Mouse (Mus musculus) cerebellum, adult 11-12 months (tissue): ENCODE measurements around the gene Zdhhc19.

Source experiments
- DNase-seq: peaks from one replicate; pipeline ENCODE4 v3.0.0; 2022

The Zdhhc19 gene

DNA sequence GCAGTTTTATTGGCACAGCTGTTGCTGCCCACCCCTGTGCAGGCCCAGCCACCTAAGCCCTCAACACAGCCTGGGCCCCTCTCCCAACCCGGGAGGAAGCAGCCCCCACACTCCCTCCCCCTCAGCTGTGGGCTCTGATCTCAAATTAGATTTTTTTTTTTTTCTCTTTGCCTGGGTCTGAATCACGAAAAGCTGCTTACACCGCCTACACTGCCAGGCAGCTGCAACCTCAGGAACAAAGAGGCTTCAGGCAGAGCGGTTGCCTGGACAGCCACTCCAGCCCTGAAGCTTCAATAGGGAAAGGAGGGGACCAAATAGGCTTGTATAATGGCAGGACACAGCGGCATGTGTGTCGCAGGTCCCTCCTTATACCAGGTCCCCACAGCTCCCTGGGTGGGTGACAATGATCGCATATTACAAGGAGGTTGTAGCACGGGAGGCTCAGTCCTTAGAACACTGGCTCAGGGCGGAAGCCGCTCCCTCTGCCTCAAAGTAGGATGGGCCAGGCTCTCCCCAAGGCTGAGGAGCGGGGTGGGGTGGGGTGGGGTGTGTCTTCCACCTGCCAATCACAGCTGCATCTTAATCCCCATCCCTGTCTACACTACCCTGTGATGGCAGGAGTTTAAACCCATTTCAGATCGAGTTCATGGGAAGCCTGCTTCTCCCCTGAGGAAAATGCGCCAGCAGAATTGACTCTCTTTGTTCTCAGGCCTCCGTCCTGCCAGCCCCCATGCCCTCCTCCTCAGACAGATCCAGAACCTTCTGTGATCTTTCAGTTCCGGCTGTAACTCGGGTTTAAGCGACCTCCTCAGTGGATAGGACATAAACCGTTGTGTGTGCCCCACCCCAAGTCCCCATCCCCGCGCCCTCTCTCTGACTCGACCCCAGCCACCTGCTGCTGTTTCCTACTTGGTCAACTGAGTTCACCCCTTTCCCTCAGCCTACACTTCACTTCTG, 20.2 kb downstream of the Zdhhc19 start:
- DNase-seq: no peak

DNA sequence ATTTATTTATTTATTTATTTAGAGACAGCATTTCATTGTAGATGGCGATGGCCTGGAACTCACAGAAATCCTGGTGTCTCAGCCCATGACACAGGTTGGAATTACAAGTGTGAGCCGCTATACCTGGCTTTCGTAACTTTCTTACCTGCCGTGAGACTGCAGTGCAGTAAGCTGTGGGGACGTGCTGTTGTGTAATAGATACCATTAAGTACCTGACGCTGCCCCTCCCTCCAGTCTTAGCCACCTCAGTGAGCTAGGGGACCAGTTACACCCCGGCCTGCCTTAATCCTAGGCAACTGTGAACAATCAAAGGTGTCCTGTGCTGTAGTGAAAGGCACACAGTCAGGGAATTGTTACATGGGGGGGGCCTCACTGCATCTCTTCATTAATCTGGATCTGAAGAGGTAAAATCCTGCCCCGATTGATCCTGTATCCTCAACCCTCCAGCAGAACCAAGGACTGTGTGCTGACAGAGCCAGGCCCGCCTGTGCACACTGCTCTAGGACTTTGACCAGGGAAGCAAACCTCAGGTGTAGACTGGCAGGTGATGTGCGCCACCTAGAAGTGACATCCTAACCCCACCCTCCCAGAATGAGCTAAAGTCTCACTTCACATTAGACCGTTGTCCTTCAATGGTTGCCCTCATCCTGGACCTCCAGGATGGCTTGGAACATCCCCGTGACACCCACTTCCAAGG, 21.9 kb downstream of the Zdhhc19 start:
- no peak for DNase-seq

DNA sequence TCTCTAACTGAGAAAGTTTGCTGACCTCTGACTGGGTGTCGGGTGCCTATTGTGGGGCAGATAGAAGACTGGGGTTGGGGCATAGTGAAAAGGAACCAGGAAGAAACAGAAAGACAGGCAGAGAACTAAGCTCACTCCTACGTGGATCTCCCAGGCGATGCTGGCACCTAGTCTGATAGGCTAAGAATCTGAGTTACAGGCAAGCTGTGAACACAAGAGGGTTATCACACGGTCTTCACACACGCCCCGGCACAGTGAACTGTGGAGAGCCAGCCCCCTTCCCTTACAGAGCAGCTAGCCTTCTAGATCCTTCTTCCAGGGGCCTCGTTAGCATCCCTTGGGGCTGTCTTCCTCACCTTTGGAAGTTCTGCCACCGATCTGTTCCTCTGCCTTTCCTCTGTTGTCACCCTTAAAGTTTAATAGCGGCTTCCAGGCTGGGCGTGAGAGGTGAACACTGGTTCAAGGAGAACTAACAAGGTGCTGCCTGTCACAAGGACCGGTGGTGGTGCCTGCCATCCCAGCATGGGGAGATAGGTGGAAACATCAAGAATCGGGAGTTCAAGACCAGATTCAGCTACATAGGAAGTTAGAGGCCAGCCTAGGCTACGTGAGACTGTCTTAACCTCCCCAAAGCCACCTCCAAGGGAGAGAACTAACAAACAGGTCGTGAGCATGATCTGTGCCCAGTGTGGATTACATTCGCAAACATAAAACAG, 23.7 kb downstream of the Zdhhc19 start:
- no peak for DNase-seq

DNA sequence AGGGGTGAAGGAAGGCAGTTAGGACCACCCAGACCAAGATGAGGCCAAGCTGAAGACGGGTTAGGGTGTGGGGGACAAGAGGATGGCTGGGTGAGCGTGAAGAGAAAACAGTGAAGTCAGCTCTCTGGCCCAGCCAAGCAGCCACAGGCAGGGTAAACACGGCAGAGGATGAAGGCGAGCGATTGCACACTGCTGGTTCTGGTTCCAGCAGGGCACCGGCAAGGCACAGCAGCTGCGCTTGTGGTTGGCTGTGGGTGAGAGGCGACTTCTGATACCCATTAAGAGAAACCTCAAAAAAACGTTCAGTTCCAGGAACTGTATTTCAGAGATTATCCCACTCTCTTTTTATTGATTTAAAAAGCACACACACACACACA, 24.3 kb downstream of the Zdhhc19 start:
- DNase-seq: no peak

DNA sequence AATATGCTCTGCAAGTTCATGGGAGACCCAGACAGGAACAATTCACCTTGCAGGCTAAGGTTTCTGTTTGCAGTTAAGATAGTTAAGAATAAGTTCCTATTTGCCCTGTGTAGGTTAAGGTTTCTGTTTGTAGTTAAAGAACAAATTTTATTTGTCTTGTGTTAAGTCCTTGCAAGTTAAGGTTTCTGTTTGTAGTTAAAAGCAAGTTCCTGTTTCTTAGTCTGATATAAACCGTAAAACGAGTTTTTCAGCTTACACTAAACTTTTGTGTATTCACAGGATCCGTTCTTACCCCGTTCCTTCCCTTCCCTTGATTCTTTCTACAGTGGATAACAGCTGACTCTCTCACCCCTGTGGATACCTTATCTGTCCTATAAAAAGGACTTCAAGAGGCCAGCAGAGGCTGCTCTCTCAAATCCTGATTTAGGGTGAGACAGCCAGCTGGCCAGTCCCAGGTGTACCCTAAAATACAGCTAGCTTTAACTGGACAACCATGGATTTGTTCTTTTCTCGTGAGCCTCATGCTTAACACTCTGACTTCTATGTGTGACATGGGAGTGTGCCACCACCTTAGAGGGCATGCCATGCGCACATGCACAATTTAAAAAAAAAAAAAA, 26.6 kb downstream of the Zdhhc19 start:
- DNase-seq: no peak

DNA sequence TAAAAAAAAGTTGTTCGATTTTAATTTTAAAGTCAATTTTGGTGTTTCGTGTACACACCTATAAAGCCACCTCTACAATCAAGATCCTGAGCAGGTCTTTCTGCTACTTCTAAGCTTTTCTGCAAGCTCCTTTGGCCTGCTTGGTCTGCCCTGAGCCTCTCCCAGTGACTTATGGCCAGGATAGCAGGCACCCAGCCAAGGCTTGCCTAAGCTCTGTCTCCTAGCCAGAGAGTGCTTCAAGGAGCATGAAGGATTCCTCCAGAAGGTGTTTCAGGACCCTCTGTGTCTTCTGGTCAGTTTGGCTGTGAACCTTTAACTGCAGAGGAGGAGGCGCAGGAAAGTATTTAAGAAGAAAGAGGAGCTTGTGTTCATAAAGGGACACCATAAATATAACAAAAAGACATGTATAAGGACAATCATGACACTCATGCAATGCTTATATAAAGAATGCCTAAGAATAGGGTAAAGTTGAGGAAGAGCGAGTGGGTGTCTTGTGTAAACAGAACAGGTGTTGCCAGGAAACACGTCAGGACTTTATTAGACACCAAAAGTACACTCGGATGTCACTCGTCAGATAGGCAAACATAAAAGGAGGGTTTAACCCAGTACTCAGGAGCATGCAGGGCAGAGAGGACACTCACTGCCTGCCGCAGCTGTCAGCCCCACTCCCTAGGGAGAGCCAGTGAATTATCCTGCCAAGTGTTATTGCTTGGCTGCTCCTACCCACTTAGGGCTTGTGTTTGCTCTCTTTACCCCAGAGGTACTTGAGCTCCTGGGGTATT, 27.6 kb downstream of the Zdhhc19 start:
- DNase-seq: peak; percentile 23

DNA sequence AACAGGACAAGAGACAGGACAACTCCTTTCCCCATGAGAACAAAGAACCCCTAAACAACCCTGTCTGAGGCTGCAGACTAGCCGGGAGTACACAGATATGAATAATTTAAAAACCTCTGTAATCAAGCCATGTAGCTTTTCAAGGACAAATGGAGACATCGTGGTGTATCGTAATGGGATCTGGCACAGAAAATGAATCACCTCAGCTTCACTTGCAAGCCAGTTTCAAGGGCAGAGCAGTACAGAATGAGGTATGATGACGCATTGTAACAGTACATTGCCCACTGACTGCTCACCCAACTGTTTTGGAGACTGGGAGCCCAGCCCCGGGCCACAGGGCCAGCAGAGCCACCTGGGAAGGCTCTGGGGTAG, 28.2 kb downstream of the Zdhhc19 start:
- DNase-seq: no peak

DNA sequence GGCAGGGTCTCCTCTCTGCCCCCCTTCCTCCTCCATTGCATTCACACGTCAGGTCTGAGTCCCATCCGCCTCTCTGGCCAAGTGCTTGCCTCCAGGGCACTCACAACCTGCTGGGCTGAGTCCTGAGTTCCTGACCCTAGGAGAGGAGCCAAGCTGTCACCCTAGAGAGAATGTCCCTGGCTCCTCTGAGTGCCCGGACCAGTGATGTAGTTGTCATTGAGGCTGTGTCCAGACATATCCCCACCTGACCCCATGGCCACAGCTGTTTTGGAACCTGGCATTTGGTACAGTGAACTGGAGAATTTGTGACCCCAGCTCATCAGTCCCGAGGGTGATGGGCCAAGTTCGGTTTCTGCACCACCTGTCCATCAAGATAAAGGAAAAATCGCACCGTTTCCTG, 30.8 kb downstream of the Zdhhc19 start:
- DNase-seq: no peak

DNA sequence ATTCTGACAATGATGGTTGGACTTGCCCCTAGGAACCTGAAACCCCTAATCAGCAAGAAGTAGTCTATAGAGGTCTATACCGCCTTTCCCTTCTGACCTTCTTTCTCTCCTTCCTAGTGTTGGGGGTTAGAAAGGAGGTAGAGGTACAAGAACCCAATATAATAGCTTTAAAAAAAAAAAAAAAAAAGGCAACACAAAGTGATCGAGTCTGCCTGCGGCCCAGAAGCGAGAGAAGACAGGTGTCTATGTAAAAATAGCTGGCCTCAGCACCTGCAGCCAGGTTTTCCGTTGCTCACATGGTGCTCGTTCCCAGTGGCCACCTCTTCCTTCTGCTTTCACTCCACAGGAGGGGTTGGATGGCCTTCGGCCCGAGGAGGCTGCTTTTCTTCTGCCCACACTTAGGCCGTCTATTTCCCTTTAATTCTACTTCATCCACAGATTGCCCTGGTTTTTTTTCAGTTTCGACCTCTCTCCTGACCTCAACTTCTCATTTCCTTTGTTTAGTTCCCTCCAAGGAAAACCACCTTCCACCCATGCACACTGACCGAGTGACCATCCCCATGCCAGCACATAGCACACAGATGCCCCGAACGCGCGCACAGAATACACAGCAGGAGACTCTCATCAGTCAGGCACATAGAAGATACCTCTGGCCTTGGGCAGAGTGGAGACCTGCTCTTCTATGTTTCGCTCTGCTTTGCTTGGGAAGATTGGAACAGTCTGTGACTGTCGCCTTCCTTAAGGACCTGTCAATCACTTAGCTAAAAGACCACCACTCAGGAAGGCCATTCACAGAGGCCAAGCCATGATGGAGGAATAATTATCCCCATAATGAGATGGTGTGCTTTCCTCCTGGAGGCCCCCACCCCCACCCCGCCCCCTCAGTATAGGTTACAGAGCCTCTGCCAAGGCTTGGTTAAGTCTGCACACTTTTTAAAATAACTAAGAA, 37.1 kb downstream of the Zdhhc19 start:
- no peak for DNase-seq

DNA sequence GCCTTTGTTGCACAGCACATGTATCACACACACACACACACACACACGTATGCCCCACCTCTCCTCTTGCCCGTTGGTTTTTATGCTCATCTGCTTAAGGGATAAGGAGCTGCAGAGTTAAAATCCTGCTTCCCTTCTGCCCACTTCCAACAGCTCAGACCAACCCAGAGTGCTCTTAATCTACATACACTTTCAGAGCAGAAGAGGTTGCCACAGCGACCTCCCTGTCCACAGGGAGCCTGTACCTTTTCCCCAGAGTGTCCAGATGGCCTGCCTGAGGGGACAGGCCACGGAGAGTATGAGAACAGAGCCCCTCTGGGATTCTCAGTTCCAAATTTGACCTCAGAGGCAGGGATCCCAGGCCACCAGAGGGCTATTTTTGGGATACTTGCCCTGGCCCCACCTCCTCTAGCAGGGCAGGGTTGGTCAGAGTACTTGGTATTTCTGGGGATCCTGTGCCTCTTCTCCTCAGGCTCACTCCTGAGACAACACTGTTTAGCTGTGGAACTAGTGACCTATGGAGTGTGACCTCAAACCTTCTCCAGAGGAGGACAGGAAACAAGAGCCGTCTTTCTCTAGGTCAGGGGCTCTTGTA, 39.2 kb downstream of the Zdhhc19 start:
- no peak for DNase-seq

DNA sequence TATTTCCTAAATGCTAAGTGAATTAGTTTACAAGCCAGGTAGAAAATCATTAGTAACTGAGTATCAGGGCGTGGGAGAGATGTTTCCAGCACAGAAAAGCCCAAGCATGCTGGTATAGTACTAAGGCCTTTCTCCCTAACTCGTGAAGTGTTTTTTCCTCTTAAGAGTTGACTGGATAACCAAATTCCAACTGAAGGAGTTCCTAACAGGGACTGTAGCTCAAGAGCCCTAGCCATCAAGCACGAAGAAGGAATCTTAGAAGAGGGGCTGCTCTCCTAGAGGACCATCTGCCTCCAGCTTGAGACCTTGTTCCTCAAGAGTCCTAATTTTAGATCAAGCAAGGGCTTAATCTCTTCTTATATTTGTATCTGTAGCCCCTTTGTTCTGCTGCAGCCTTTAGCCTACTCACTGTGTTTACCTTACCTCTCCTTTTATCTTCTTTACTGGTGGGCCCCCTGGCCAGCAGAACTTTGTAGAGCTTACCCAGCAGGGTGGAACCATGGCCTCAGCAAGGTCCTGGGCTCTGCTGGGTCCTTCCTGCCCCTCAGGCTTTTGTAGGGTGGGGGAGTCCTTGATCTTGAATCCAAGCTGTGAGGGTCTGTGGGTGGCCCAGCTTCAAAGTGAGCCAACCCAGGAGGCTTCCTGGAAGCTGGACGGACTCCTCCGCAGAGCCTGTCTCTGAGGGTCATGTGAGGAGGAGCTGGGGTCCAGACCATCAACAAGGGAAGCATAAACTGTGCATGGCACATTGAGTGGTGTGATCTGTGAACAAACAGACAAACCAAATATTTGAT, 42.0 kb downstream of the Zdhhc19 start:
- DNase-seq: no peak

DNA sequence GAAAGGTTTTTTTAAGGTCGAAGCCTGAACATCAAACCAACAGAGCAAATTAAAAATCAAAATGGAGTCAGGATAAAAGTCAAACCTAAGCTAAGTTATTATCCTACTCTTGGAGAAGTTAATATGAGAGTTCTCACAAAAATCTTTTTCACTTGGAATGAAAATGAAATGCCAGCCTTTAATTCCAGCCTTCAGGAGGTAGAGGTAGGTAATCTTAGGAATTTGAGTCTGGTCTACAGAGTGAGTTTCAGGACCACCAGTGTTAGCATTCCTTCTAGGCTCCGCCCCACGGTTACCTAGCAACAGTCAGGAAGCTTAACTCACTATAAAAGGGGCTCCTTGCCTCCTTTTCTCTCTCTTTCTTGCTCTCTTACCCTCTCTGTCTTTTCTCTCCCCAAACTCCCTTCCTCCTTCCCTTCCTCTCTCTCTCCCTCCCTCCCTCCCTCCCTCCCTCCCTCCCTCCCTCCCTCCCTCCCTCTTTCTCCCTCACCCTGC, 42.7 kb downstream of the Zdhhc19 start:
- DNase-seq: no peak

DNA sequence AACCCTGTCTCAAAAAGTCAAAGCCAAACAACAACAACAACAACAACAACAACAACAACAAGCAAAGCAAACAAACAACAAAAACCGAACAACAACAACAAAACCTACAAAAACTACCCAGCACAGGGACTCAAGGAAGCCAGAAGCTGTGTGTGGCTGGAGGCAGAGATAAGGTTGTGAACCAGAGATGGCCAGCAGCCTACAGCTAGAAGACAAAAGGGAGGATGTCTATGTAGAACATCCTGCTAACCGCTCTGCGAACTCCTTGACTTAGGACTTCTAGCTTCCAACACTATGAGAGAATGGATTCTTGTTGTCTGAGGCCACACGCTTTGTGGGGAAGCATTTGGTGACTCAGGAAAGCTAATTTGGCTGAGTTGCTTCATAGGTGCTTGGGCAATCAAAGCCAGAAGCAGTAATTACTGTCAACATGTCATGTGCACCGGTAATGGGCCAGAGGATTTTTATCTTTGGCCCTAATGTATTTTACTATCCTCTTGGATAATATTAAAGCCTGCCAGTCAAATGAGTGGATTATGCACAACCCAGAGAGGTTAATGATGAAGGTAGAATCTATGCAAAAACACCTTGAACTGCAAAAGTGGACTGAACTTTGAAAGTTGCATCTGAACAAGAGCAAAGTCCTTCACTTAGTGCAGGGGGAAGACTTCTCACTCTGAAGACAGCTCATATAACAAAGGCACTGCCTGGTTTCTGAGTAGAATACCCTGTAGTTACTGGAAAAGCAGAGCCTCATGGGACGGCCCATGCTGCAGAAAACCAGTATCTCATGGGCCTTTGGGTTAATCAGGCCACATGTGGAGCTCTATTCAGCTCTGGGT, 45.5 kb downstream of the Zdhhc19 start:
- DNase-seq: no peak

DNA sequence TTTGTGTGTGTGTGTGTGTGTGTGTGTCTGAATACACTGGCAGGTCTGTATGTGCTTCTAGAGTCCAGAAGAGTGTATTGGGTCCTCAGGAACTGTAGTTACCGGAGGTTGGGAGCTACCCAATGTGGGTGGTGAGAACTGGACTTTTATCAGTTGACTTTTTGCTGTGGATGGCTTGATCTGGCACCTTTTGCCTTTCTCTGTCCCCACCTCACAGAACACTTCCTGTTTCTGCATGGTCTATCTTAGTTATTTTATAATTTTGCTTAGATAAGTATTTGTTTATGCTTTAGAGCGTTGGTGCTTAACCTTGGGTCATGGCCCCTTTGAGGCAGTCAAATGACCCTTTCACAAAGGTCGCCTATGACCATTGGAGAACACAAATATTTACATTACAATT, 47.4 kb downstream of the Zdhhc19 start:
- no peak for DNase-seq

DNA sequence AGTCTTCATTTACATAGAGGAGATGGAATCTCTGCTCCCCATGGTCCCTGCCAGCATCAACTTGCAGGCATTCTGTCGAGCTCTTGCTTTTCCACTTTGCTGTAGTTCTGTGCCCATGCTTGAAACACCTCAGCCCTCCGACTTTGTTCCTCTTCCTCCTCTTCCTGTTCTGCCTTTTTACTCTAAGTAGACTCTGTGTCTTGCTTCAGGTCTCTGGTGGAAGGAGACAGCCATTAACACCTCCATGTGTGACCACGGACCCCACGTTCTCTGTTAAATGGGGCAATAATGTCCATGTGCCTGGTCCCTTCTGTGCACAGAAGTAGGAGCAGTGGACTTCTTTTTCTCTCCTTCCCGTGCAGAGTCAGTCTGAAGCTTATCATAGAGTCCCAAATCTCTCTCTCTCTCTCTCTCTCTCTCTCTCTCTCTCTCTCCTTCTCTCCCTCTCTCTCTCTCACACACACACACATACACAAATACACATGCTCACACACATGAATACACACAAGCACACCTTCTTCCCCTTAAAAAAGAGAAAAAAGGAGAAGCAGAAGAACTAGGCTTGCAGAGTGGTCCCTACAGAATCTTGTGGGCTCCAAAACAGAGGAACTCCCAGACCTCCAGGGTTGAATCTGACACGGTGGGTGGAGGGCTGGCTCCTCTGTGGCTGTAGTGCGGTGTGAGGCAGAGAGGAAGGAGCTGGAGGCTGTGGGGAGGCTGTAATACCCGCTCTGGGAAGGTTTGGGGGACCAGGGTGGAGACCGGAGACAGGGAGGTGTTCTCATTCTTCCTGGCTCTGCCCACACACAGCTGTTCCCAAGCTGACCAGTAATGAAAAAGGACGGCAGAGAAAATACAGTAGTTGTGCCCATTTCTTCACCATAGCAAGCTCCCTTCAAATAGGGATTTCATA, 51.3 kb downstream of the Zdhhc19 start:
- DNase-seq: no peak

DNA sequence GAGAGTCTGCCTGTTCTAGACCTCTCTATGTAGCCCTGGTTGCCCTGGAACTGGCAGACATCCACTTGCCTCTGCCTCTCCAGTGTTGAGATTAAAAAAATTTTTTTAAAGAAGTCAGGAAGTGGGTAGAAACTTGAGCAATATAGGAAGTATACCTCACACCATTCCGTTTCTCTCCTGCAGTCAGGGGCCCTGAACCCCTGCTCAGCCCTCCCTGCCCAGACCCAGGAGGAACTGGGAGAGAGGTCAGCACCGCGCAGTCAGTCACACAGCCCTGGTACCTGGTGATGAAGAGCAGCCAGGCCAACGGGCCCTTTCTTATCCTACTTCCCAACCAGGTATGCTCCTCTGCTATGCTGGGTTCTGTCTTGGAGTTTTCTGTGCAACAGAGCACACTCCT, 54.0 kb downstream of the Zdhhc19 start:
- DNase-seq: no peak

DNA sequence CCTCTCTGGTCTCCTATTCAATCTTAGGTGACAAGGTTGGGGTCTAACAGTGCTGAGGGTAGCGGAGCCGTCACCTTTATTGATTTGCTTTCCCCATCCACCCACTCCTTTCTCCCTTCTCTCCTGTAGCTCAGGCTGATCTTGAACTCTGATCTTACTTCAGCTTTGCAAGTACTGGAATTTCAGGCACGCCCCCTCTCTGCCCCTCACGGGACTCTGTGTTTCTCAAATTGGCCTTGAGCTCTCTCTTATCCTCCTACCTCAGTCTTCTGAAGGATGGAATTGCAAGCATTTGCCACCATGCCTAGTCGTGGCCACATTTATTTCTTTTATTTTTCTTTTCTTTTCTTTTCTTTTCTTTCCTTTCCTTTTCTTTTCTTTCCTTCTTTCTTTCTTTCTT, 54.4 kb downstream of the Zdhhc19 start:
- no peak for DNase-seq

DNA sequence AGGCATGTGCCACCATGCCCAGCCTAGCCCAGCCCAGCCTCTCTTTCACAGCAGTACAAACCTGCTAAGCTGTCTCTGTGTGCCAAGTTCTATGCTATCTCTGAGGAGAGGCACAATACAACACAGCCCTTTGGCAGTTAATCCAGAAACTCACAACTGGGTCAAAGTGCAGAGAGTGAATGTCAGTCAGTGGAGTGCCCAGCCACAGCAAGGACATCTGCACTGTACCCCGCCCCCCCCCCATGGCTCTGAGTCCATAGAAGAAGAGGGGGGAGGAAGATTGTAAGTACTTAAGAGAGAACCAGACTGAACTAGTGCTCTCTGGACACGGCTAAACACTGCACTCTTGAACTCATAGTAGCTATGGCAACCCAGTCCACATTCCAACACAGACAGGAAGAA, 55.3 kb downstream of the Zdhhc19 start:
- no peak for DNase-seq
